Mouse (Mus musculus) frontal cortex, adult 2 months (tissue): ENCODE results near the gene Zbtb7b. TPM values are rescaled to one million over a fixed set of nuclear protein-coding genes. Genes with fewer than 3 reads are reported as not detected.

ENCODE experiments used
- DNase-seq, 2 experiments: peaks; one replicate each; pipeline ENCODE4 v3.0.0; 2022; ENCODE audit warnings: low spot score in 1 of 2; ENCODE audit errors: extremely low spot score in 1 of 2
- polyA plus RNA-seq: library from polyadenylated mRNA; depleted of rRNA; stranded (reverse); fragments of >200 nt; gene quantifications from 2 replicates; pipeline ENCODE4 v1.2.3, GENCODE M21; 2012

Zbtb7b gene
- polyA plus RNA-seq, 1 experiment, result 15.3 TPM

DNA sequence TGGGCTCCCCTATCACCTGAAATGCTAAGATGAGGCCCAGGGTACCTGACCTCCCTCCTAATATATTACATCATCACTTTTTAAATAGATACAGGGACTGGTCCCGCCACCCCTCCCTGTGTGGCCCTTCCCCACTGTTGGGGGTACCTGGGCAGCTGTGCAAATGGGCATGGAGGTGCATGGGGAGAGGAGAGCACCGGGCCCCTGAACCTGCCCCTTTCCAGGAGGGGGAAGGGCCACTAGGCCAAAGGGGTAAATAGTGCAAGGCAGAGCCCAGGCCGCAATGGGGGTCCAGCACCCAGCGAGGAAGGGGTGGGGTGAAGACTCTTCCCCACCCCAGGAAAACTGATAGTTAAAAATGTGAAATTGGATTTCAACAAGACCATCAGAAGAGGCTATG, 16.7 kb downstream of the Zbtb7b start:
- no peak for DNase-seq

DNA sequence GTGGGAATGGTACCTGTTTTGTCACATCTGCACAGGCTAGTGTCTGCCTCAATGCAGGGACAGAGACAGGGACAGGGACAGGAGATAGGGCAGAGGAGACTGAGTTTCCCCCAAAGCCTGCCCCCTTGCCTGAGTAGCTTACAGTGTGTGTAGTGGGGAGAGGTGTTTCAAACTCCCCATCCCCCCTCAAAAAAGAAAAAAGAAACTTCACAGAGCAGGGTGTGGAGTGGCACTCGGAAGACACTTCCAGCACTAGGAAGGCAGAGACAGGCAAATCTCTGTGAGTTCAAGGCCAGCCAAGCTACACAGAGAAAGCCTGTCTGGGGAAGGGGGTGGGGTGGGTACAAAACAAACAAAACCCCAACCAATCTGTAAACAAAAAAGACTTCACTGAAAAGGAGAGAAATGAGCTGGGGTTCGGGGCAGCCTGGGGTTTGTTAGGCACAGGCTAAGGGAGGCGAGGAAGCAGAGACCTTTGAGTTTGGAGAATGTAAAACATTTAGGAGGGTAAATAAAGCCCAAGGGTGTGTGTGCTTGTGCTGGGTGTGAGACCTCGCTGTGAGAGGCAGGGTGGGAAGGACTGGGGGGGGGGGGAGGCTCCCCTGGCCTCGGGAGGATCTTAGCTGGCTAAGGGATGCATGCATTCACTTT, 20.9 kb downstream of the Zbtb7b start:
- no peak for DNase-seq

DNA sequence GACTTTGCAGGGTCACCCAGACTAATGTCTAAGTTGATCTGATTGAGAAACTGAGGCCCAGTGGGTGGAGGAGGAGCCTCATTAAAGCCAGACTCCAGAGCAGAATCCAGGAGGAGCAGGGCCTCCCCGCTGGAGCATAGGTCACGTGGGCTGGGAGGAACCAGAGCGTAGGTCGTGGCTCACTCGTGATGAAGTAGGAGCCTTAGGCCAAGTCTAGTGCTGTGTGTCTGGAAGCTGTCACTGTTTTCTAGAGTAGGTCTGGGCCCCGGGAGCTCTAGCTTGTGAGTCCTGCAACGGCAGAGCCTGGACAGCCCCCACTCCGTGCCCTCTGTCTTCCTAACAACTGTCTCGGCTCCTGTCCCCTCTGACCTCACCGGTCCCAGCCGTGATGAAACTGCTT, 27.2 kb downstream of the Zbtb7b start:
- no peak for DNase-seq

DNA sequence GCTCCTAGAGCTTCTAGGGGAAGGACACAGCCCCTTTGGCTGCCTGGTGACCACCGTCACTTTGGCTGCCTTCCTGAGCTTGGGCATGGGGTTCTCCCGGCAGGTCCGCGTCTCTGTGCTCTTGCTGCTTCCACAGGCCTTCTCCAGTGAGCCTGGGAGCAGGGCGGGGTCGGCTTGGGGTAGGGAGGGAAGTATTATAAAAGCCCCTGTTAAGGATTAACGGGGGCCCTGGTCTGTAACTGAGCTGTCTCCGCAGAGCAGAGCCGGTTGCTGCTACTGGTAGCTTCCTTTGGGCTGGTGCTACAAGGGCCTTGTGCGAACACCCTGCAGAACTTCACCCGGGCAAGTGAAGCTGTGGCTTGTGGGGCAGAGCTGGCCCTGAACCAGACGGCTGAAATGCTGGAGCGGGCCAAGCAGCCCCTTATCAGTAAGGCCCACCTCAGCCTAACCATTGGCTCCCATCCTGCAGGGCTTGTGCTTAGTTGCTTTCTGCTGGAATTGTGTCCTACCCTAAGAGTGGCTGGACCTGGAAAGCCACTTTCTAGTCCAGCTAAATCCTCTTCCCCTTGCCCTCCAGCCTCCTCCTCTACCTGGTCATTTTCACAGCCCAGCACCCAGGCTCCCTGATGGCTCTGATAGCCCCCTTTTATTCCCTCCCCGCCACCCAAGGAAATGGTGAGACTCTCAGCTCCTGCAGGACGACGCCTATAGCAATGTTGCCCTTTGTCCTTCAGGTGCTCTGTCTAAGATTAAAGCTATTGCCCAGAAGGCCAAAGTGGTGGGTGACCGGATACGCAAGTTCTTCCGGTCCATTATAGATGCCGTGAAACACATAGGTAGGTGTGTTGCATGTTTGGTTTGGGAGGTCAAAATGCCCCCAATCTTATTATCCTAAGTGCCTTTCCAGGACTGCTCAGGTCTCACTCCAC, 28.8 kb downstream of the Zbtb7b start:
- no peak for DNase-seq

DNA sequence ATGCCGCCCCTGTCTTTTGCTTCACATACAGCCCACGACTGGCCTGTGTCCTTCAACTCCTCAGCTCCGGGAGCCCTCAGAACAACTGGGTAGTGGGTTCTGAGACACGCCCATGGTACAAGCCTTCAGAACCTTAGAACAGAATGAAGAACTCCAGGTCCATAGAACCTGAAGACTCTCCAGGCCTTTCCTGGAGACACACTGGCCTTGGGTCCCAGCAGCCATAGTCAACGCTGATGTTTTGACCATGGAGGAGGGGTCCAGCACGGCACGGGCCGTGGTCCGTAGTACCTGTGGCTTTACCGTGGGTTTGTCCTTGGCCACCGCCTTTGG, 29.5 kb downstream of the Zbtb7b start, which contains the start of gene Dcst1:
TSS of gene Dcst1 (minus strand) at position 101 of the 333 bp plus-strand sequence.
- DNase-seq, result no peak

DNA sequence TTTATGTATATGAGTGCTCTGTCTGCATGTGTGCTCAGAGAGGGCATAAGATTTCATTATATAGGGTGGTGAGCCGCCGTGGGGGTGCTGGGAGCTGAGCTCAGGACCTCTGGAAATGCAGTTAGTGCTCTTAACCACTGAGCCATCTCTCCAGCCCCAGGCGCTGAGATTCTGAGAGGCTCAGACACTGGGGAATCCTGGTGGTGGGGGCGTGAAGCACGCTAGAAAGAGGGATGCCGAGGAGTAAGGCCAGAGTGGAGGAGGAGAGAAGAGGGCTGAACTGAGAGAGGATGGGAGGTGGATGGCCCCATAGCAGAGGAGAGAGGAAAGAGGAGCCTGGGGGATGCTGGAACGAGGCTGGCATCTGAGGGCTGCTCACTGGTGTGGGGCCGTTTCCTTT, 29.9 kb downstream of the Zbtb7b start:
- no peak for DNase-seq

DNA sequence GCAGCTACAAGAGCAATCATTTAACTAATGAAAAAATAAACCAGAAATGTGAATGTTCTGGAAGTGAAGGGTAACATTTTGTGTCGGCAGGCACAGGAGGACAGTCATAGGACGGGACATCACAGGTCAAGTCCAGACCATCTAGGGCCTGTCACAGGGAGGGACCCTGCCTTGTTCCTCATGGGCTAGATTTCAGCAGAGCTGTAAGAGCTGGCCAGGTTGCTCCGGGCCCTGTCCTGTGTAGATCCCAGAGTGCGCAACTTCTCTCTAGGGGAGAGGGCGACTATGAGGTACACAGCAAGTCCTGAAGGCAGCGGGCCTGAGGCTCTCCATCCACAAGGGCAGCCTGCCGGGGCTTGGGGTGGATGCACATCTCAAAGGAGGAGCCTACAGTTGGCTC, 32.9 kb downstream of the Zbtb7b start, which contains the start of gene Dcst2:
TSS of gene Dcst2 (plus strand) at position 301 of the 400 bp plus-strand sequence.
- DNase-seq, result no peak

DNA sequence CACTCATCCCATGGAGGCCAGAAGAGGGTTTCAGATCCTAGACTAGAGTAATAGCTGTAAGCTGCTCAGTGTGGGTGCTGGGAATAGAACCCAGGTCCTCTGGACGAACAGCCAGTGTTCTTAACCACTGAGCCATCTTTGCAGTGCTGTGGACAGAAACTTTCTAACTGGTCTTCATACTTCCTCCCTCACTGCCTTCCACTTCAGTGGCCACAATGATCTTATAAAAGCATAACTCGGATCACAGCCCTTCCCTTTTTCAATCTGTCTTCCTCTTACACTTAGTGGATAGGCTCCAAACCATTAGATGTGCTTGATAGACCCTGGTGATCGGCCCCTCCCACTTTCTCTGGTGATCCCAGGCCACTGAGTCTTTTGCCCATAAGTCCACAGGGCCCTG, 34.3 kb downstream of the Zbtb7b start:
- no peak for DNase-seq

DNA sequence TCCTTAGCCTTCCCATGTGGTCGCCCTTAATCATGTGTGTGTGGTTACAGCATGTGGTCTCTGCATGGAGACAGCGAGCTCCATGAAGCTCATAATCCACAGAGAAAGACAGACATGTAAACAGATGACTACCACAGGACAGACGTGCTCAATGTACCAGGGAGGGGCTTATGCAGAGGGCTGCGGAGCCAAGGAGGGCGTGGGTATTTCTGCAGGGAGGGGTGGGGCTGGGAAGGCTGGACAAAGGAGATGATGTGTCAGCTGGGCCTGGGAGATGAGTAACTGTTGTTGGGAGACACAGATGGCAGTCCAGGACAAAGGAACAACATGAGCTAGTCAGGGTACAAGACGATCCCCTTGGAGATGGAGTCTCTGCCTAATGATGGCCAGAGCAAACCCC, 34.9 kb downstream of the Zbtb7b start:
- no peak for DNase-seq

DNA sequence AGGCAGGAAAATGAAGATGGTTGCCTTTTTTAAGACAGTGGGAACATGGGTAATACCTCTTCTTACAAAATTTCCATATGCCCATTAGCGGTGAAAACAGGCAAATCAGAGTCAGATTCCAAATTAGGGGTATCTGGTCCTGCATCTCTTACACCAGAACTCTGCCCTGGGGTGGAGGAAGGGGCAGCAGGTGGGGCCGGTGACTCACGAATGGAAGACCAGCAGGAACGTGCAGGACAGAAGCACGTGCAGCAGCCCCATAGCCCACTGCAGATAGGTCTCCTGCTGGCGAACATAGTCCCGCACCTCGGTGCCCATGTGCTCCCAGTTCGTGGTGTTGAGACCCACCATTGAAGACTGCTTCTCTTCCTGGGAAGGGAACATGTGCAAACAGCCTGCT, 38.5 kb downstream of the Zbtb7b start:
- DNase-seq, result no peak

DNA sequence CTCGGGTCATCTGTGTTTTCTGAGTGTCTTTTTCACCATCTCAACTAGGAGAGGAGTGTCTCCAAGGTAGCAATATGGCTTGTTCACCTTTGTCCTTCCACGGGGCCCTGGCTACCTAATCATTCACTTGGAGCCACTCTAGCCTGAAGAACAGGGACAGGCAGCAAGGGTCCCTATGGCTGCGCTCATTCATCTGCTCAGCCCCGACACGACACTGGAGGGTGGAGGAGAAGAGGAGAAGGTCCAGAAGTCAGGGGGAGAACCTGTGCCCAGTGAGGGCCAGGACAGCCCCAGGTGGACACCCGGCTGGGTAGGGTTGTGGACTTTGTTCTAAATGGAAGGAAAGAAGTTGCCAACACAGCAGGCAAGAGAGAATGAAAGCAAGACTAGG, 39.1 kb downstream of the Zbtb7b start:
- DNase-seq, result no peak

DNA sequence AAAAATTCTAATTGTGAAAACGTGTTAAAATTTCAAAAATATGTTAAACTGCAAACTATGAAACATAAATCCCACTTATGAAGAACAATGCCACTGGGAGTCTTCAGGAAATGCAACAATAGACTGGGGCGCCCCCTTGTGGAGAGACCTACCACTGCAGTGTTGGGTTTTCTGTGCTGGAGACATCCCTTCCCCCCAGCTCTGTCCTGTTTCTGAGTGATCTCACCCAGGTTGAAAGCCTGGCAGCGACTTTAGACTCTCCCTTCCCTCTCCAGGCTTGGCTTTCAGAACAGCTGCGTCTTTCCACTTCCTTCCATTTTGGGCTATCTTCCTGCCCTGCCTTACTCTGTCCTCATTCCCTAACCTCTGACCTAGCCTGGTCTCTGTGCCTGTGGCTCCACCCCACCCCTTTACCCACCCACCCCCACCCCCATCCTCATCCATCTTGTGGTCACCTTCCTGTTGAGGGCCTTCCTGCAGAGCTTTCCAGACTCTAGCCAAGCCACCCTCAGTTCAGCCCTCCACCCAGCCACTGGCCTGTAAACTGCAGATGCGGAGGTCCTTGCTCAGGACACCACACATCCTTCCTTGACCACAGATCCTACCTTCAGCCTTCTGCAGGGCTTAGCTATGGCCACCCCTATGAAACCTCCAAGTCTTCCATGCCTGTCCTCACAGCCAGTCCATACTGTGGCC, 39.6 kb downstream of the Zbtb7b start:
- peak; percentile 73 to 96 for DNase-seq

DNA sequence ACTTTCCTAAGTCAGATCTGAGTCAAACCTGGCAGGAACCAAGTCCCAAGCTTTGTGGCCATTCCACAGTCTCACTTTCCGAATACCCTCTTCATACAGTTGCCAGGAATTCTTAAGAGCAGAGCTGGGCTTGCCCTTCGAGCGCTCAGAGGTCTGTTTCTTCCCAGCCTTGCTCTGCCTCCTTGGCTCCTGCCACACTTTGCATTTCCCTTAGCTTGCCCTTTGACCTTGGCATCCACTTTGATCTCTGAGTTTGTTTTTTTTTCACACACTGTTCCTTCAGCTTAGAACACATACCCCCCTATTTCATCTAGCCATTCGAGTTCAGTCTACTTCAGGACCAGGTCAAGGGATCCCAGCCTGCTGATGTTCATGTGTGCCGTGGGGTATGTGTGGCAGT, 43.3 kb downstream of the Zbtb7b start:
- no peak for DNase-seq

DNA sequence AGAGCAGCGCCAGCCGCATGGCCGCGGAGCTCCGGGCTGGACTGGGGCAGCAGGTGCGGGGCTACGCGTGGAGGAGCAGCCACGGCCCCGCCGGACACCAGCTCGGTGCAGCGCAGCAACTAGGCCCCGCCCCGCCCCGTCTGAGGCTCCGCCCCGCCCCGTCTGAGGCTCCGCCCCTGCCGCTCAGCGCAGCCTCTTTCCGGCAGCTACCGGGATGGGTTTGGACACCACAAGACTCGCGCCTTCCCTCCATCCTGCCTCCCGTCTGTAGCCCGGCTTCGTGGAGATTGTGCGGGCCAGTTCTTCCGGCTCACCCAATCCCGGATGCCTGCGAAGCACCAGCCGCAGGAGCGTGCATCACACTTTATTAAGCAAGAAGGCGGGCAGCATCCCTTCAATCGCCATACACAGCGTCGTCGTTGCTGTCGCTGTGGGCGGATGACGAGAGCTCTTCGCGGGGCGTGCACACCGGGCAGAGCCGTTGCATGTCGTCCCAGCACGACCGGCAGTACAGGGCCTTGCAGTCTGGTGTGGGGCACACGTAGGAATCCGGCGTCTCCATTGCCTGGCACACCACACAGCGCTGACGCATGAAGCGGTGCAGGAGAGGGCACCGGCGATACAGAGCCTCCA, 44.6 kb downstream of the Zbtb7b start, which contains the start of gene Adam15:
TSS of gene Adam15 (minus strand) at position 128 of the 633 bp plus-strand sequence.
- peak; percentile 75 to 93 for DNase-seq

DNA sequence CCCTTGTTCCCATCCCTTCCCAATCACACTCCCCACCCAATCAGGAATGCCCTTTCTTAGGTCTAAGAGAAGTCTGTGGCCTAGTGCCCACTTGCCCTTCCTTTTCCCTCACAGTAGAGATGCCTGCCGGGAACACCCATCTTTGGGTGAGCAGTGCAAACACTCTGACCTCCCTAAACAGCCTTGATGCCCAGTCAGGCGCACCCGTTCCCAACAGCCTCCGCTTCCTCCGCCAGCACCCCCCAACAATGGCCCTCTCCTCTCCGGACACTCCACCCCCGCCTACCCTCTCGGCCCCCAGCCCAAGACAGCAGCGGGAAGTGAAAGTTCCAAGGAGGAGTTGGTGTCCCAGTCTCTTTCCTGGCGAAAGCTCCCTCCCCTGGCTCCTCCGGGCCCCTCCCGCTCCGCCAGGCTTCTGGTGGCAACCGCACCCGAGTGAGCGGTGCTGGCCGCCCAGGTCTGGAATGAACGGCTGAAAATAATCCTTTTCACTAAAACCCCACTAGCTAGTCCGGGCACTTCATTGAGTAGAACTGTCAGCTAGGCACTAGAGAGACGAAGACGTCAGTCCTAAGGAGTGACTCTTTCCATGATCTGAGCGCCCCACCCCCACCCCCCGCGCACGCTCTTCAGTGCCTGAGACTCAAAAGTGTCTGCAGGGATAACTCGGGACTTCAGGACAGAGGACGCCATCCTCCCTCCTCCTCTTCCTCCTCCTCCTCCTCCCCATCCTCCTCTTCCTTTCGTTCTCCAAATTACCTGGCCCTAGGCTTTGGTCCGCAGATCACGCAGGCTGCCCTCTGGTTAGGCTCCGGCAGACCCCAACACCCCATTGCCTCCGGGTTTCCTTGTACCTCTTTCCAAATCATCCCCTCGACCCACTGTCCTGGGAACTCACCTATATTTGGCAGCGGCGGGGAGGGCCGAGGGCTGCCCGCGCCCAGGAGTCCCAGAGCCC, 45.4 kb downstream of the Zbtb7b start:
- DNase-seq, result no peak

DNA sequence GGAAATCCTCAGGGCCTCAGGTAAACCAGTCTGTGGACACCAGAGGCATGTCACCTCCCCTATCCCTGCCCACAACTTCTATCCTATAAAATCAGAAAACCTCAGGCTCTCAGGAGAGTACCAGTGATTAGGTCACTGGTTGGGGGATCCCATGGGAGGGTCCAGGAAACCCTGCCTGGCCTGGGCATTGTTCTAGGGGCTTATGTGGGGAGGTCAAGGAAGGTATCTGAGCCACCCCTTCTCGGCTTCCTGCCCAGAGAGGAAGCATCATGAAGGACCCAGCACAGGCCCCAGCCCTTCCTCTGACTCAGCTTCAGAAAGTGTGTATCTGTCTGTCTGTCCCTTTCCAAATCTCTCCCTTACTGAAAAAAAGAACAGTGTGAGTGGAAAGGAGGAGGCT, 46.7 kb downstream of the Zbtb7b start:
- DNase-seq, result no peak

DNA sequence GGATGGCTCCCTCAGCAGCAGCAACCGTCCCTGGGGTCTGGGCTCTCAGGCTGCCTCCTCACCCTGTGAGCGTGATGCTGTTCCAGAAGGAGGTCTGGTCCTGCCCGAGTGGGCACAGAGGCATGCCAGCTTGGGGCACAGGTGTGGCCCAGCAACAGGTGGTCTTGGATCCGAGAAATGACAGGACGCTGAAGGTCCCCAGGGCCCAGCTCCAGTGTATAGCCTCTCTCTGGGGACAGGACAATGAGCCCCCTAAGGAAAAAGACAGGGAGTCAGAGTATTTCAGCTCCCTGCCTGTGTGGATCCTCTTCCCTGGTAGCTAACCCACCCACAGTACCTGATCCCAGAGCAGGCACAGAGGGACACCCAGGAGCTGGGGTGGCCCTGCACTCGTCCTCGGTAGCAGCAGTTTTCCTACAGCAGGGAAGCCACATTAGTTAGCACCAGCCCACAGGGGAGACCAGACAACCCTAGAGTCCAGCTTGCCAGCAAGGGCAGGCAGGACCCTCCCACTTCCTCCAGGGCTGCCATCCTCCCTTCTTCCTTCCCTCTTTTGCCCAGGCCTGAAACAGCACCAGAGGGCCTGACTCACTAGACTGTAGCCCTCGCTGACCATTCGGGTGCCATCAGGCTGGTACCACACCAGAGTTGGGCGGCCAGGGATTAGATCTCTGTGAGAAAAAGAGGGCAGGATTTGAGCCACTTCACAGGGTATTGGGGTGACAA, 47.6 kb downstream of the Zbtb7b start:
- DNase-seq, result no peak

DNA sequence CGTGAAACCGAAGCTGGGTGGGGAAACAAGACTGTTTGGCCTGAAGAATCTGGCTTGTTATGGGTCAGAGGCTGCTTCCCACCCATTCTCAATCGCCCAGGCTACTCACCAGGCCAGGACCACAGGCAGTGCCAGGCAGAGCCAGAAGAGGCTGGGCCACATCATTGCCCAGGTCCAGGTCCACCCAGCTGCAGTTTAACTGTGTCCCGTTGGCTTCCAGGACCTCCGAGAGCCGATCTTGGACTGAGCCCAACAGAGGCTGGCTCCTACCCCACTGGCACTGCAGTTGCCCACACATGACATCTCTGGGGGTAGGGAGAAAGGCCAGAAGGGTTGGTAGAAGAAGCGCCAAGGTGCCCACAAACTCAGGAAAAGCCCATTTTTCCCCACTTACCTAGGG, 51.3 kb downstream of the Zbtb7b start:
- no peak for DNase-seq

DNA sequence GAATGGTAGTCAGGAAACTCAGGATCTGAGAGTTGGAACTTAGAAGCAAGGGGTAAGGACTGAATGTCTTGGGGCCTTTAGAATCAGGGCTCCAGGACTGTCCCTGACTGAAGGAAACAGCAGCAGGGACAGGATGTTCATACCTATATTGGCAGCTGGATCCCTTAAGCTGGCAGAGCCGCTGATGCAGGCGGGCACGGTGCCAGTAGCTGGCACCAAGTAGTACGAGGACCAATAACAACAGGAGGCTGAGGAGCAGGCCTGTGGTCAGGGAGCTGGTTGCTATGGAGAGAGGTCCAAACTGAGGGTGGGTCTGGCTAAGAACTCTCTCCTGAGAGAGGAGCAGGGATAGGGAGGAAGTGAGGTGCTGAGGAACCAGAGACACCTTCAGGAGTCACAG, 52.8 kb downstream of the Zbtb7b start:
- DNase-seq, result no peak
